Mouse (Mus musculus): ENCODE results near the gene Krt77. TPM values are rescaled to one million over a fixed set of nuclear protein-coding genes. Genes with fewer than 3 reads are reported as not detected.

The Krt77 gene
- 0.88 TPM in 1 of 2 replicates, not detected in the other for polyA plus RNA-seq (2015; fragmentation: Nextera tagmentation; extraction: Ambion mirVana)

DNA sequence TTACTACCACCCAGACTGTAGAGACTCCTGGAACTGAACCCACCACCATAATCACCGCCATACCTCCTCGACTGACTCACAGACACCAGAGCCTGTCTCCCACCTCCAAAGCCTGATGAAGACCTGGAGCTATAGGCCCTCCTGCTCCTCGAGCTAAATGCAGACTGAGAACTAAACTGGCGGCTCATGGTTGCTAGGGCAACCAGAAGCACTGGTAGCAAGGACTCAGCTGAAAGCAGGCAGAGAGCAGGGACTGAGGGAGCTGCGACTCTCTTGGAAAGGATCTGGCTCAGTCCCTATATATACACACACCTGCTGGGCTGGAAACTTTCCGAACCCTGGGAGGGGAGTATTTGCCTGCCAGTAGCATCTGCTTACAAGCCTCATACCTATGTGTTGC is at the start of gene Krt77:
Gene Krt77, minus strand, starts transcription at position 275 of the 400 bp plus-strand sequence.

DNA sequence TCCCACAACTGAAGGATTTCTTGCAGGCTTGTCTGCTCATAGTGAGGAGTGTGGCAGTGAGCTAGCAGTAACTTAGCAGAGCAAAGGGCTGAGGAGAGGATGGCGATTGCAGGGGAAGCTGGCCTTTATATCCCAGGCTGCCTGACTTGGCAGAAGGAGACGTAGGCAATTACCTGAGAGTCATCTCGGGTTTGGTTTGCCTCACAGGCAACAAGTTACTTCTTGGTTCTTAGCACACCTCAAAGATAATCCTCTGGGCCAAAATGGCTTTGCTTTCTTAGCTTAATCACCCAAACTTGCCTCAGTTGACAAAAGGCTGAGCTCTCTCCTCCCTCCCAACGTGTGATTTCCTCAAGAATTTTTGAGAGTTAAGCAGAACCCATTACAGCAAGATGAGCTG is 23.3 kb upstream of the Krt77 start, which contains the start of gene Krt76:
Gene Krt76, minus strand, starts transcription at position 101 of the 400 bp plus-strand sequence.

DNA sequence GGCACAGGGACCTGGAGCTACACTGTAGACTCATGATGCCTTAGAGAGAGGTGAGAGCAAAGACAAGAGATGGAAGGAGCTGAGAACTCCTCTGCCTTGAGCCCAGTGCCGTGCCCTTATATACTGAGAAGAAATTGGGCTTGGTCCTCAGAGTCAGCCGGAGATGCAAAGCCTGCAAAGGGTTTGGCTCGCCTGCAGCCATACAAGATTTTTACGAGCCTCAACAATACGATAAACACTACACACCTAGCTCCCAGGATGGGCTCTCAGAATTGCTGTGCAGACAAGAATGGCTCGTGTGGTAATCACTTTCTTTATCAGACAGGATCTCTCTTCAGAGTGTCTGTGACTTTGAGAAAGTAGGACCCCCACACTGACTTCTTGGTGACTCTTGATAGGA is 18.8 kb downstream of the Krt77 start, which contains the start of gene Krt1:
Gene Krt1, minus strand, starts transcription at position 101 of the 400 bp plus-strand sequence.

DNA sequence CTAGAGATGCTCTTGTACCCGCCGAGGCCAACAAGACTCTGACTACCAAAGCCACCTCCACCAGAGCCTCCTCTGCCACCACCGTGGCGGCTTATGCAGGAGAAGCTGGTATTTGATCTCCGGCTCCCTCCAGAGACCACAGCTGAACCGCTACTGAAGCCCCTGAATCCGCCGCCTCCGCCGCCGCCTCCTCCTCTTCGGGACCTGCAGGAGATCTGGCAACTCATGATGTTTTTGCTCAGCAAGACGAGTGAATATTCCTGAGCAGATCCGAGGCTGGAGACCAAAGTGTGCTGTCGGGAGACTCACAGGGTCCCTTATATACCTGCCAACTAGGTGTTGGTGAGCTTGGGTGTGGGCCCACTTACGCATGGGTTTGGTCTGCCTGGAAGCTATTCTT is 51.6 kb downstream of the Krt77 start, which contains the start of gene Krt2:
Gene Krt2, minus strand, starts transcription at position 295 of the 400 bp plus-strand sequence.

Small RNAs within 50 kb of the gene (microRNA-seq; reads per million reads assigned to microRNA genes)
- gene Gm44356: 0 reads per million in 2 experiments

Other genes with a start within 250 kb of the Krt77 start
- gene Gm5414, start 241.5 kb downstream of the Krt77 start, polyA plus RNA-seq (2015; fragmentation: Nextera tagmentation; extraction: Ambion mirVana): not detected in 2 replicates
- gene Gm5478, start 222.3 kb downstream of the Krt77 start, polyA plus RNA-seq (2015; fragmentation: Nextera tagmentation; extraction: Ambion mirVana): not detected in 2 replicates
- gene Krt6b, start 189.4 kb downstream of the Krt77 start, polyA plus RNA-seq (2015; fragmentation: Nextera tagmentation; extraction: Ambion mirVana): not detected in 2 replicates
- gene Krt6a, start 175.4 kb downstream of the Krt77 start, polyA plus RNA-seq (2015; fragmentation: Nextera tagmentation; extraction: Ambion mirVana): not detected in 2 replicates
- 40.5 TPM in 1 of 2 replicates, not detected in the other for gene Krt5, start 156.8 kb downstream of the Krt77 start, polyA plus RNA-seq (2015; fragmentation: Nextera tagmentation; extraction: Ambion mirVana)
- not detected in 2 replicates for gene Krt71, start 126.6 kb downstream of the Krt77 start, polyA plus RNA-seq (2015; fragmentation: Nextera tagmentation; extraction: Ambion mirVana)
- not detected in 2 replicates for gene Krt72, start 83.2 kb downstream of the Krt77 start, polyA plus RNA-seq (2015; fragmentation: Nextera tagmentation; extraction: Ambion mirVana)
- gene Krt73, start 67.4 kb downstream of the Krt77 start, polyA plus RNA-seq (2015; fragmentation: Nextera tagmentation; extraction: Ambion mirVana): not detected in 2 replicates
- not detected in 2 replicates for gene Krt2, start 51.5 kb downstream of the Krt77 start, polyA plus RNA-seq (2015; fragmentation: Nextera tagmentation; extraction: Ambion mirVana)
- 0.32 and 192 TPM in 2 replicates for gene Krt1, start 18.9 kb downstream of the Krt77 start, polyA plus RNA-seq (2015; fragmentation: Nextera tagmentation; extraction: Ambion mirVana)
- not detected in 2 replicates for gene Krt76, start 23.2 kb upstream of the Krt77 start, polyA plus RNA-seq (2015; fragmentation: Nextera tagmentation; extraction: Ambion mirVana)
- 0.51 and 0.82 TPM in 2 replicates for gene Krt4, start 55.0 kb upstream of the Krt77 start, polyA plus RNA-seq (2015; fragmentation: Nextera tagmentation; extraction: Ambion mirVana)
- 2.4 TPM in 1 of 2 replicates, not detected in the other for gene Krt79, start 70.6 kb upstream of the Krt77 start, polyA plus RNA-seq (2015; fragmentation: Nextera tagmentation; extraction: Ambion mirVana)
- gene Krt78, start 84.6 kb upstream of the Krt77 start, polyA plus RNA-seq (2015; fragmentation: Nextera tagmentation; extraction: Ambion mirVana): 2.5 TPM in 1 of 2 replicates, not detected in the other
- gene Krt8, start 134.8 kb upstream of the Krt77 start, polyA plus RNA-seq (2015; fragmentation: Nextera tagmentation; extraction: Ambion mirVana): 9.9 and 10.8 TPM in 2 replicates
- gene Krt18, start 158.5 kb upstream of the Krt77 start, polyA plus RNA-seq (2015; fragmentation: Nextera tagmentation; extraction: Ambion mirVana): 5.0 and 6.7 TPM in 2 replicates
- 49.4 and 56.1 TPM in 2 replicates for gene Eif4b, start 204.1 kb upstream of the Krt77 start, polyA plus RNA-seq (2015; fragmentation: Nextera tagmentation; extraction: Ambion mirVana)
- 19.1 and 21.2 TPM in 2 replicates for gene Tns2, start 230.7 kb upstream of the Krt77 start, polyA plus RNA-seq (2015; fragmentation: Nextera tagmentation; extraction: Ambion mirVana)

Data from skeletal muscle tissue, postnatal 0 days (tissue).